Mouse (Mus musculus) embryonic stem cell, embryonic (primary cell): ENCODE results near the gene Gpr1.

Source experiments
- CTCF ChIA-PET, 4 experiments: fragments of 300-600 bp in 2 of 4; fragments of 350-600 bp in 2 of 4; sonication (Branson Sonifier 250); formaldehyde crosslinking; loops; one replicate each; lab custom pipeline; 2022; ENCODE audit warnings: inconsistent platforms in 2 of 4; lab: Charles Lee
- POLR2A ChIA-PET, 4 experiments: fragments of 300-600 bp in 2 of 4; fragments of 350-600 bp in 2 of 4; sonication (Branson Sonifier 250); formaldehyde crosslinking; loops; one replicate each; lab custom pipeline; 2022; ENCODE audit warnings: antibody characterized with exemption in 4 of 4, inconsistent platforms in 1 of 4; lab: Charles Lee

Gpr1 gene

DNA sequence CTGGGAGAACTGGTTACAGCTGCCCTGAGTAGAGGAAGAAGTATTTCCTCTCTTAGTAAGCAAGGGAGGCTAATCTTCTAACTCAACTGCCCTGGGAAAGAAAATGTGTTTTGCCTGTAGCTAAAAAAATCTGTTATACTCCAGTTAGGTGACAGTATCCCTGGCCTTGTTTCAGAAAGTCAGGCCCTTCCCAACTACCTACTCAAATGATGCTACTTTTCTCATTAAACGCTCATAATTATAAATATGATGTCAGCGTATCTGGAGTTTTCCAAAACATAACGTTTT, at the start of gene Gpr1:
TSS of gene Gpr1 (minus strand) at position 273 of the 288 bp plus-strand sequence.
- POLR2A ChIA-PET, result interaction anchor here (0.7 to 11.1 kb wide), 26 partner anchors 9 to 93 kb away, joined by 3 to 192 read pairs (median 6); partner anchors contain the start of genes Eef1b2 (in 2 of the 4) and Ndufs1 (in 2 of the 4)
- CTCF ChIA-PET, result interaction anchor here in 3 of 4 experiments (0.6 to 2.1 kb wide), 5 partner anchors 10 to 101 kb away, joined by 3 to 6 read pairs (median 4); no protein-coding TSS in a partner anchor

DNA sequence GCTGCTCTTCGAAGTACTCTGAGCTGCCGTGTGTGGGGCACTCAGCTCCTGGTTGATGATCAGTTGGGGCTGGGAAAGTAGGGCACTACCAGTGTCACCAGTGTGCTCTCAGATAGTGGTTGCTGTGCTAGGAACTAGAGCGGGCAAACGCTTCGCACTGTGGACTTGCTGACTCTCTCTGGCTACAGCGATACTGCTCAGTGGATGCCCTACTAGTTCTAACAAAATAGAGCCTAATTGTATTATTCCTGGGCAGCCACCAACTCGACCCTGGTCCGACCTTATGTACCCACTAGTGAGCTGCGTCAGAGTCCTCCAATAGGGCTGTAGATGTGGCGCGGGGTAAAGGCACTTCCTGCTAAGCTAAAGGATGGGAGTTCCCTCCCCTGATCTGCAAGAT, 49.3 kb upstream of the Gpr1 start:
- CTCF ChIA-PET, result interaction anchor here in 2 of 4 experiments (0.5 to 0.9 kb wide), 3 partner anchors 11 to 105 kb away, joined by 3 read pairs; no protein-coding TSS in a partner anchor
- POLR2A ChIA-PET, result interaction anchor here in 2 of 4 experiments (0.6 to 6.8 kb wide), 7 partner anchors 8 to 150 kb away, joined by 3 to 47 read pairs (median 4); partner anchors contain the start of gene Zdbf2 (in 1 of the 2)

DNA sequence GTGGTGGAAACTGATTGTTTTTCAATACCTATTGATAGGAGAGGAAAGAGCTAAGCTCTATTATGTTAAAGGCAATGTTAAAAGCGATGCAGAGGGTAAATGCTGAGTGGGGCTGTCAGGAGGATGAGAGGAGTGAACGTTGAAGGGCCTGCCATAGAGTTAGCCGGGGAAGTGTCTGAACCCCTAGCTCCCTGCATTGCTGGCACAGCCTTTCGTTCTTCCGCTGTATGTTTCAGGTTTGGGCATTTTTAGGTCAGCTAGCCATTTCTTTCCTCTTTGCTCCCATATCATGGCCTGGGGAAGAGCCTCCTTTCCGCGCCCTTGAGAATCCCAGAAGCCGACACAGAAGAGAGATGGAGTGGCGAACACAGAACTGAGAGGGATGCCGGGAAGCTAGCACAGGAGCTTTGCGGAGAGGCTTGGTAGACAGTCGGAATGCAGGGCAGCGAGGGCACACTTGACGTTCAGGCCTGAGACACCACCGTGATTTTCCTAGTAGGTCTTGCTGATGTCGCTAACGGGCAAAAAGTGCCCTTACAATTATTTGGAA, 46.8 kb upstream of the Gpr1 start:
- ChIA-PET POLR2A (interaction anchor here in 2 of 4 experiments (1.0 to 6.8 kb wide), 8 partner anchors 9 to 81 kb away, joined by 3 to 47 read pairs (median 6); partner anchors contain the start of gene Zdbf2 (in 1 of the 2)), CTCF (interaction anchor here in 1 of 4 experiments (1.2 kb wide), 1 partner anchor 9 kb away, joined by 4 read pairs; no protein-coding TSS in a partner anchor)

DNA sequence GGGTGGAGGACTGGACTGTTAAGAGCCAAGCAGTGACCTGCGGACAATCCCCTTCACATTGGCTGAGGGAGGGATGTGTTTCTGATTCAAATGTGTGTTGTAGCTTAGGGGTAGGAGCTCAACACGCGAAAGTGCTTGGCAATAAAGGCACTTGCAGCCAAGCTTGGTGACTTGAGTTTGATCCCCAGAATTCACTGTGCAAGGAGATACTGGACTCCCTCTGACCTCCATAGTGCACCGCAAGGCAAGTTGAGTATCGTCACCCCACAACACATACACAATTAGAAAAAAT, 46.3 kb upstream of the Gpr1 start:
- POLR2A ChIA-PET, result interaction anchor here in 2 of 4 experiments (1.0 to 6.8 kb wide), 8 partner anchors 8 to 80 kb away, joined by 3 to 47 read pairs (median 6); partner anchors contain the start of gene Zdbf2 (in 1 of the 2)
- CTCF ChIA-PET, result interaction anchor here in 1 of 4 experiments (1.2 kb wide), 1 partner anchor 8 kb away, joined by 4 read pairs; no protein-coding TSS in a partner anchor

DNA sequence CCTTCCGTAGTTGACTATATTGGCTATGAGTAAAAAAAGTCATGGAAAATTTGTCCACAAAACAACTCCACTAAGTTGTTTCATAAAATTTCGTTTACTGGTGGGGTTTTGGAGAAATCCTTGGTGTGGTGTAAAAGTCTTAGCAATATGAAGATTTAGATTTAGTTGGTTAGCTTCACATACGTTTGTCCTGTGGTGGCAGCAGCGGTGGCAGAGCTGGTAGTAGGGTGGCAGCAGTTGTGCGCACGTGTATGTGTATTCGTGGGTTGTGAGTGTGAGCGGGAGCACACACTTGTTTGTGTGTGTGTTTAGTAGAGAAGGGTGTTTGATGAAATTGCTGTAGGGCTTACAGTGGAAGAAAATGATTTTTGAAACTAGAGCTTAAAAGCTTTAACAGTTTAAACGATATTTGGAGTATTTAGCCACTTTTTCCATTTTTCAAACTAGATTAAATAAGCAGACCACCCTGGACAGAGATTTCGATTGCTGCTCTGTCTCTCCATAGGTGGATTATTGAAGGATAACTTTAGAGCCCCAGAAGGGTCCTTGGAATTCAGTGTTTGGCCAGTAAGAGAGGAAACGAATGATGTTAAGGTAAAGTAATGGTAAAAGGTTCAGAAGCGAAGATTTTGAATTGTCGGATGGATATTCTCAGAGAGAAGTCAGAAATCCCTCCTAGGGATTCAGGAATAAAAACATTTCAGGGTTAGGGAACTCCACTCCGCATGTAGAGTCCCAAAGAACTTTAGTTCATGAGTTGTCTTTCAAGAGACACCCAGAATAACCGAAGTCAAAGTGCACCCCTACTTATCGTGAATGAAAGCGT, 45.8 kb upstream of the Gpr1 start:
- CTCF ChIA-PET, result interaction anchor here in 1 of 4 experiments (1.2 kb wide), 1 partner anchor 8 kb away, joined by 4 read pairs; no protein-coding TSS in a partner anchor
- POLR2A ChIA-PET, result interaction anchor here in 1 of 4 experiments (1.1 to 6.8 kb wide), 8 partner anchors 8 to 80 kb away, joined by 3 to 47 read pairs (median 6); partner anchors contain the start of gene Zdbf2

DNA sequence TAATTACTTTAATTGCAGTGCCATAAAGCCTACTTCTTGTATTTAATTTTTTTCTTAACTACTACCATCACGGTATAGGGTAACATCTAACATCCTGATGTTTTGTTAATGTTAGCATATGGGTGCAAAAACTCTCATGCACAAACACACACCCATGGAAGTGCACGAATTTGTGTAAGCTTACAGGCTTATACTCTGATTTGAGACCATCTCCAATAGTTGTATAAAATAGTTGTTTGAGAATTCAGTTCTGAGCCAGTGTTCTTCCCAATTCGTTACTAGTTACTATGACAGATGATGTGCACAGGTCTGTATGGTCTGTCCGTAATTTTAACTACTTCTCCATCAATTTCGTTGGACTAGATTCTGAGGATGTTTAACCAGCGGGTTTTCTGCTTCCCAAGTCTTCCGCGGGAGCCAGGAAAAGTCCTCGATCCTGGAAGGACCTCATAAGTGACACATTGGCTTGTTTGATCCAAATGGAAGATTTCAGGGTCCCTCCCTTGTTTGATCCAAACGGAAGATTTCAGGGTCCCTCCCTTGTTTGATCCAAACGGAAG, 45.0 kb upstream of the Gpr1 start:
- ChIA-PET POLR2A (interaction anchor here in 1 of 4 experiments (1.5 to 6.8 kb wide), 5 partner anchors 7 to 40 kb away, joined by 3 to 47 read pairs (median 9); partner anchors contain the start of gene Zdbf2), CTCF (no interaction called here)

DNA sequence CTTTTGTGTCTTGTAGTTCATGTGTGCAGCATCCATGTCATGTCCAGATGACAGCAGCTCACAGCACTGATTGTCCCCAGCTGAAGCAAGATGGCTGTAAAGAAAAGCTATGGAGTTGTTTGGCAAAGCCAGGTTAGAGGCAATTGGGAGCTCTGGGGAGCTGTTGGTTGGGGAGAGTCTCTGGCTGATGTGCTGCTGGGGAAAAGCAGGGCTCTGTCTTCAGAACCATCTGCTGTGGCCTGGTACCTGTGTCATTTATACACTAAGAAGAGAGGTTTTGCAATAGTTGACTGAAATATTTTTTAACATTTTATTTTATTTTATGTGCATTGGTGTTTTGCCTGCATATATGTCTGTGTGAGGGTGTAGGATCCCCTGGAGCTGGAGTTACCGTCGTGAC, 44.2 kb upstream of the Gpr1 start:
- ChIA-PET POLR2A (interaction anchor here in 1 of 4 experiments (0.9 to 2.1 kb wide), 6 partner anchors 9 to 39 kb away, joined by 3 to 9 read pairs (median 3); no protein-coding TSS in a partner anchor), CTCF (no interaction called here)

DNA sequence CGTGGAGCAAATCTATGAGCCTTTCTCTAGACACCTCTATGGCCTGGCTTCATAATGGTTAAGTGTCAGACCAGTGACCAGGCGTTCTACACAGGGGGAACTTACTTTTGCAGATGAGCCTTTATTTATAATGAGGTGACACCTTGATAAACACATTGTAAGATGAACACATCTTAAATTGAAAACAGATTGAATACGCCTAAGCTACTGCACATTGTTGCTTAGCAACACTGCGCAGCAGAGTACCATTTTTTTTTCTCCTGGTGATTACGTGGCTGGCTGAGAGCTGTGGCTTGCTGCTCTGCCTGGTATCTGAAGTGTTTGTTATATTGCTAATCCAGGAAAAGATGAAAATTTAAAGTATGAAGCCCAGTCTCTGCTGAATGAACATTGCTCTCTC, 41.7 kb upstream of the Gpr1 start:
- ChIA-PET CTCF (interaction anchor here in 2 of 4 experiments (0.7 to 1.0 kb wide), 2 partner anchors 15 to 53 kb away, joined by 3 to 4 read pairs; no protein-coding TSS in a partner anchor), POLR2A (interaction anchor here (0.6 to 5.6 kb wide), 13 partner anchors 8 to 105 kb away, joined by 3 to 18 read pairs (median 5); partner anchors contain the start of gene Zdbf2 (in 1 of the 4))

DNA sequence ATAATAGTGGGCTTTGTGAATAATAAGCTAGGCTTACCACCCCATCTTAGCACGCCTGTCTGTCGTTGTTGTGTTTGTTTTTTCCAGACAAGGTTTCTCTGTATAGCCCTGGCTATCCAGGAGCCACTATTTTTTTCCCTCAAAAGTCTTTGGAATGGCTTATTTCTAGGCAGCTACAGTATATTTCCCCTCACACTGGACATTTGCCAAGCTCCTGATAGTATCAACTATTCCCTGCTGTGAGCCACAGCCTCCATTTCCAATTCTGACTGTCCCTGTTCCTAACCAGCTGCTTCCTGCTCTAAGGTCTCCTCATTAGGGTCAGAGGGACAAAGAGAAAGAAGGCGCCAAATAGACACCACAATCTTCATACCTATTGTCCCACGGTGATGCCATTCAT, 40.8 kb upstream of the Gpr1 start:
- ChIA-PET CTCF (no interaction called here), POLR2A (interaction anchor here in 1 of 4 experiments (0.9 to 5.6 kb wide), 6 partner anchors 8 to 23 kb away, joined by 3 to 18 read pairs (median 12); partner anchors contain the start of gene Zdbf2)

DNA sequence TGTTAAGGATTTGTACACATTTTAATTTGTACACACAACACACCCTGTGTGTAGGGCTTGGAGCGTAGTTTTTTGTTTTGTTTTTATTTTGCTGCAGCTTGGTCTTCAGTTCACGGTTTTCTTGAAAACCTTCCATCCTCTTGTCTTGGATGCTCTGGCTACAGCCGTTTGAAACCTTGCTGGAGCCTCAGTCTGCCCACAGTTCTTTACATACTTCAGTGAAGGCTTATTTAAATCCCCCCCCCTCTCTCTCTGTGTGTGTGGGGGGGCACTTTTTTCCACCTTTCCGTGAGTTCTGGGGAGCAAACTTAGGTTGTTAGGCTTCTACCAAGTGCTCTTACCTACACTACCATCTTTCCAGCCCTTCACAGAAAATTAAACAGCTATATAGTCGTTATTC, 38.9 kb upstream of the Gpr1 start:
- CTCF ChIA-PET, result no interaction called here
- POLR2A ChIA-PET, result interaction anchor here in 2 of 4 experiments (0.6 to 9.3 kb wide), 7 partner anchors 7 to 76 kb away, joined by 3 to 54 read pairs (median 4); partner anchors contain the start of gene Zdbf2 (in 1 of the 2)

DNA sequence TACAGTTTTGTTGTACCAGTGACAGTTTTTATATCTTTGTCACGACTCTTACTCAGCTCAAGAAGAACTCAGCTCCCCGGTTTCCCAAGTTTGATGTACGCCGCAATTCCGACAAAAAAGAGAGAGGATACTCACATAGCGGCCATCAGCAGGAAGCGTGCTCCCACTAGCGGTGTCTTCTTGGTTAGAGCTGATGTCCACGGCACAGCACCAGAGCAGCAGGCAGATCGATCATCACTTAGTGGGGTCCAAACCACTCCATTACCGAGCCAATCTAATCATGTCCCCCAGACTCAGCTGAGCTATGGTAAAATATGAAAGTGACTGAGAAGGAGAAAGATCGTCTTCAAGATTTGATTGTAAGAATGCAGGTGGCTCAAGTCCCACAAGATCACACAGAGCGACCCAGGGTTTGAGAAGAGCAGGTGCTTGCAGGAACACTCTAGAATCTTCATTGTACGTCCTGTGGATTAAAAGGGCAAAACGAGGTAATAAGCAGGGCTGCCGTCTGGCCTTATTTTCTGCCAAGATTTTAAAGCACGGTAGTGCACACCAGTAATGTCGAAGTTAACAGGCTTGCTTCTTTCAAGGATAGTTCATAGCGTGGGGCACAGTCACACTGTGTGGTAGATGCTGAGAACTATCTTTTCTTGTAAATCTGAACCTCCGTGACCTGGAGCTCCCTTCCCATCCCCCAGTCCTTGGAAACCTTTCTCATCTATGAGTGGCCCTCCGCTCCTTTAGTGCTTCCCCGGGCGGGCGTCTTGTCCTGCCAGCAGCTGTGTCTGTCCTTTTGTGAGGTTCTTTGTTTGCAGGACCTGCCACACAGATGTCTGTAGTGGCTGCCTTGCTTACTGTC, 38.2 kb upstream of the Gpr1 start:
- ChIA-PET POLR2A (interaction anchor here in 2 of 4 experiments (0.6 to 9.3 kb wide), 15 partner anchors 8 to 78 kb away, joined by 3 to 54 read pairs (median 4); partner anchors contain the start of genes Gpr1 (in 1 of the 2) and Zdbf2 (in 1 of the 2)), CTCF (interaction anchor here in 3 of 4 experiments (0.5 to 1.1 kb wide), 7 partner anchors 8 to 70 kb away, joined by 3 to 17 read pairs (median 4); no protein-coding TSS in a partner anchor)

DNA sequence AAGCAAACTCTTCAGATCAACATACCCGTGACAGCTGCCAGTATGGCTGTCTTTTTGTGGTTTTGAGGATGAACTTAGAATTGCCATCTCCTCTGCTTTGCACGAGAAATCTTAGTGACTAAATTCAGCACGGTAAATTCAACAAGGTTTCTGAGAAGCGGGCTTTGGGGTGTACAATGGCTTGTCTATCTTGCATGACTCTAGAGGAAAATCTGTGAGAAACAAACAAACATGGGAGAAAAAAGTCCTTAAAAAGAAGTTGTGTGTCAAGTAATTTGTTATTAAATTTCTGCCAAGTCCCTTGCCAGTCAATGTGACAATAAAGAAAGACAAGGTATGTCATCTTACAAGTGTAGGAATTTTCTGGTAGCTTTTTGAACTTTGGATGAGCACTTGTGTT, 34.9 kb upstream of the Gpr1 start:
- POLR2A ChIA-PET, result interaction anchor here in 2 of 4 experiments (0.7 to 9.3 kb wide), 12 partner anchors 9 to 111 kb away, joined by 3 to 54 read pairs (median 6); partner anchors contain the start of genes Eef1b2 (in 1 of the 2), Ndufs1 (in 1 of the 2) and Zdbf2 (in 1 of the 2)
- CTCF ChIA-PET, result no interaction called here

DNA sequence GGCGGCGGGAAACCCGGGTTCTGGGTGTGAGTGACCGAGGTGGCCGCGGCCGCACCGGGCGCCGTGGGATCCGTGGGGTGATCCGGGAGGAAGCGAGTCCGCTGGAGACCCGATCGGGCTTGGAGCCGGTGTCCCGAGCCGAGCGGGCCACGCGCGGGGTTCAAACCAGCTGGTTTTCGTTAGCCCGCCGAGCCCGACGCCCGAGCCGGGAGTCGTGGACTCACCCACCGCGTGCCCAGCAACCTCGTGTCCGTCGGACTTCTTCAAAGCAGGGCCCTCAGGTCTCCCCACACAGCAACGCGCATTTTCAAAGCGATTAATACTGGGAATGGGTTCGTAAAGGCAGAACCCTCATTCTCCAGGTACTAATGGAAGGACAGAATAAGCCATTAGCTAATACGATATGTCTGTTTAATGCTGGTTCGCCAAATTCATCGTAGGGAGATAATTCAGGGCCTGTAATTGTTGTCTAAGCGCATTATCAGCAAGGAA, 34.1 kb upstream of the Gpr1 start:
- CTCF ChIA-PET, result interaction anchor here in 1 of 4 experiments (1.1 kb wide), 1 partner anchor 21 kb away, joined by 3 read pairs; no protein-coding TSS in a partner anchor
- POLR2A ChIA-PET, result interaction anchor here in 3 of 4 experiments (0.6 to 9.3 kb wide), 17 partner anchors 8 to 134 kb away, joined by 3 to 54 read pairs (median 5); partner anchors contain the start of genes Gpr1 (in 1 of the 3), Ino80d (in 1 of the 3) and Zdbf2 (in 1 of the 3)

DNA sequence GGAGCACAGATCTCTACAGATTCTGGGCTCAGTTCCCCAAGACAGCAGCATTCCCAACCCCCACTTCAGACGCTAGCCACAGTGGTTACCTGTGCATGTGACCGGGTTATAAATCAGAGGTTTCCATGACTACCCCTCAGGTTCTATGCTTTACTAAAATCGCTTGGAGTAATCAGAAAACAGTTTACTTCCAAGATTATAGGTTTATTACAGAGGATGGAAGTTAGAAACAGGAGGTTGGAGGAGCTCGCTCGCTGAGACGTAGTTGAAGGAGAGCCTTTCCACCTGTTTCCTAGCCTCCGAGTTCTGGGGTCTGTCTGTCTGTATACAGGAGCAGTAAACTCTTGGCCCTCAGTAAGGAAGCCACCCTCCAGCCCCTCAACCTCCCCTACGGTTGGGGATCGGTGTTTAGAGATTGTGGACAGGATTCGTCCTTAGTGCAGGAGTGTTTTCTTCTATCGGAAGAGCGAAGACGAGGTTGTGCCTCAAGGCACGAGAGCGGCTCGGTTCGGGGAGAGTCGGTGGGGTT, 33.6 kb upstream of the Gpr1 start:
- CTCF ChIA-PET, result interaction anchor here (0.6 to 1.7 kb wide), 8 partner anchors 10 to 155 kb away, joined by 3 to 9 read pairs (median 4); no protein-coding TSS in a partner anchor
- POLR2A ChIA-PET, result interaction anchor here (0.5 to 9.3 kb wide), 53 partner anchors 8 to 1443 kb away, joined by 3 to 54 read pairs (median 4); partner anchors contain the start of genes Eef1b2 (in 2 of the 4), Gpr1 (in 2 of the 4), Ndufs1 (in 2 of the 4) and Ccnyl1 (in 1 of the 4)

DNA sequence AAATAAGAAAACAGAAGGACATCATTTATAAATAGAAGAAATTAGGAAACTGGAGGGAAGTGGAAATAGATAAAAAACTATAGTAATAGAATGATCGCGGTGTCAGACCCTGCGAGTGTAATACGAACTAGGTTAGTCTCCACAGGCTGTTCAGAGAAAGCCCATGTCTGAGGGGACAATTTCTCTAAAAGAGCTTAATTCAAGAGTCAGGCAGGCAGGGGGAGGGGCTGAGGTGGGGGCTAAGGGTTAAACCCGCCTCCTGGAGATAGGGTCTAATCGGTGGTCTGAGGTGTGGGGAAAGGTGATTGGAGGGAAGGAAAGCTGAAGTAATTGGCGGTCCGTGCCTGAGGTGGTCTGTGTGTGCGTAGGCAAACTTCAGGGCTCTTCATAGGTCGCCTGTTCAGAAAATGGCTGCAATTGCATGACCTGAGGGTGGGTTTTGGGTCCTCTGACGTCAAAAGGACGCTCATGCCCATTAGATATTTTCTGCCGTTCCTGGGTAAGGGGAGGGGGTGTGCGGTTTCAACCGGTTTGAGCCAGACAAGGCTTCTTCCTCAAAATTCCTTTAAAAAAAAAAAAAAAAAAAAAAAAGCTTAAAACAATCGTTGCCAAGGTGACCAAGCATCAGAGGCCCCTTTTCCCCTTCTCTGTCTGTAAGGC, 32.6 kb upstream of the Gpr1 start:
- ChIA-PET CTCF (interaction anchor here (0.6 to 1.7 kb wide), 8 partner anchors 9 to 154 kb away, joined by 3 to 9 read pairs (median 4); no protein-coding TSS in a partner anchor), POLR2A (interaction anchor here (0.5 to 9.3 kb wide), 61 partner anchors 8 to 1444 kb away, joined by 3 to 54 read pairs (median 4); partner anchors contain the start of genes Eef1b2 (in 2 of the 4), Gpr1 (in 2 of the 4), Ndufs1 (in 2 of the 4) and Ccnyl1 (in 1 of the 4))
